Mouse (Mus musculus) CH12.LX (cell line): ENCODE measurements around the gene Rapgef4. TPM values are rescaled to one million over a fixed set of nuclear protein-coding genes. Genes with fewer than 3 reads are reported as not detected.

ENCODE experiments used
- DNase-seq: peaks from one replicate; pipeline ENCODE4 v3.0.0-alpha.2; 2013; ENCODE audit errors: extremely low read depth
- H3K27ac ChIP-seq: 2 replicates; pipeline ENCODE4 v1.5.1; 2012; ENCODE audit warnings: low read depth, mild to moderate bottlenecking, control low read depth, moderate library complexity; ENCODE audit not compliant: insufficient read depth
- H3K27me3 ChIP-seq: replicated peaks from 2 replicates; pipeline ENCODE3; 2012; ENCODE audit warnings: inconsistent platforms
- H3K36me3 ChIP-seq, 2 experiments: replicated peaks in 1 of 2; 2 replicates each; pipeline versions ENCODE3 to v1.6.1; 2012; ENCODE audit warnings: inconsistent platforms in 1 of 2, low read length in 1 of 2, mild to moderate bottlenecking in 1 of 2, mixed read lengths in 1 of 2, moderate library complexity in 1 of 2; ENCODE audit not compliant: control insufficient read depth in 1 of 2, insufficient read depth in 1 of 2
- H3K4me1 ChIP-seq, 2 experiments: 2 replicates each; pipeline ENCODE4 v1.6.1; 2012; ENCODE audit warnings: inconsistent platforms in 1 of 2, moderate library complexity in 1 of 2; ENCODE audit not compliant: insufficient read depth in 2 of 2, control insufficient read depth in 1 of 2
- H3K4me2 ChIP-seq: 2 replicates; pipeline ENCODE4 v1.6.1; 2012; ENCODE audit warnings: low read depth, mild to moderate bottlenecking, control low read depth; ENCODE audit not compliant: poor library complexity, insufficient read depth, severe bottlenecking
- H3K4me3 ChIP-seq, 3 experiments: fragments of 150-350 bp in 1 of 3; sonication (generic) in 1 of 3; replicated peaks in 1 of 3; 2 replicates each; pipeline versions ENCODE3 to v1.5.1; 2011 to 2012; ENCODE audit warnings: low read depth in 2 of 3, low read length in 2 of 3, mild to moderate bottlenecking in 2 of 3, moderate library complexity in 2 of 3, control low read depth in 1 of 3, improper control_type of control experiment in 1 of 3, inconsistent platforms in 1 of 3, mixed read lengths in 1 of 3; ENCODE audit not compliant: poor library complexity in 1 of 3
- H3K79me2 ChIP-seq: replicated peaks from 2 replicates; pipeline ENCODE4 v1.6.1; 2012; ENCODE audit warnings: mild to moderate bottlenecking, moderate library complexity; ENCODE audit not compliant: control insufficient read depth, poor library complexity, insufficient read depth, severe bottlenecking; ENCODE audit errors: extremely low read depth
- H3K9ac ChIP-seq: 2 replicates; pipeline ENCODE4 v1.6.1; 2012; ENCODE audit warnings: low read depth, mild to moderate bottlenecking, control low read depth, moderate library complexity; ENCODE audit not compliant: insufficient read depth
- H3K9me3 ChIP-seq: replicated peaks from 2 replicates; pipeline ENCODE3; 2012; ENCODE audit warnings: low read length, inconsistent platforms, mixed read lengths
- CHD1 ChIP-seq: IDR thresholded peaks from 2 replicates; pipeline ENCODE4 v1.6.1; 2012; ENCODE audit warnings: low read depth, low read length, improper control_type of control experiment, inconsistent platforms
- CHD2 ChIP-seq: IDR thresholded peaks from 2 replicates; pipeline ENCODE4 v1.6.1; 2011; ENCODE audit warnings: low read length, improper control_type of control experiment
- CTCF ChIP-seq, 2 experiments: IDR thresholded peaks in 1 of 2; conservative IDR thresholded peaks in 1 of 2; 2 replicates each; pipeline ENCODE4 v1.5.1; 2011 to 2012; ENCODE audit warnings: low read depth in 2 of 2, low read length in 2 of 2, improper control_type of control experiment in 1 of 2, inconsistent platforms in 1 of 2, mild to moderate bottlenecking in 1 of 2, moderate library complexity in 1 of 2
- E2F4 ChIP-seq: IDR thresholded peaks from 2 replicates; pipeline ENCODE4 v1.6.1; 2011; ENCODE audit warnings: low read depth, low read length, improper control_type of control experiment; ENCODE audit not compliant: insufficient replicate concordance
- ELF1 ChIP-seq: IDR thresholded peaks from 2 replicates; pipeline ENCODE4 v1.6.1; 2014; ENCODE audit warnings: low read depth, mild to moderate bottlenecking, inconsistent platforms, low read length, improper control_type of control experiment
- EP300 ChIP-seq: IDR thresholded peaks from 2 replicates; pipeline ENCODE4 v1.6.1; 2011; ENCODE audit warnings: low read length, improper control_type of control experiment
- ETS1 ChIP-seq: conservative IDR thresholded peaks from 2 replicates; pipeline ENCODE4 v1.6.1; 2012; ENCODE audit warnings: low read depth, mild to moderate bottlenecking, inconsistent platforms, low read length, improper control_type of control experiment, moderate library complexity
- GABPA ChIP-seq: IDR thresholded peaks from 2 replicates; pipeline ENCODE4 v1.6.1; 2012; ENCODE audit warnings: low read depth, low read length, improper control_type of control experiment, inconsistent platforms; ENCODE audit not compliant: insufficient replicate concordance
- HCFC1 ChIP-seq: IDR thresholded peaks from 2 replicates; pipeline ENCODE4 v1.6.1; 2012; ENCODE audit warnings: low read depth, mild to moderate bottlenecking, inconsistent platforms, low read length, improper control_type of control experiment
- IRF4 ChIP-seq: IDR thresholded peaks from 2 replicates; pipeline ENCODE4 v1.6.1; 2014; ENCODE audit warnings: low read depth, mild to moderate bottlenecking, inconsistent platforms, low read length, improper control_type of control experiment
- JUND ChIP-seq: conservative IDR thresholded peaks from 2 replicates; pipeline ENCODE4 v1.6.1; 2011; ENCODE audit warnings: low read depth, low read length, improper control_type of control experiment
- MAZ ChIP-seq: IDR thresholded peaks from 2 replicates; pipeline ENCODE4 v1.6.1; 2012; ENCODE audit warnings: low read depth, mild to moderate bottlenecking, inconsistent platforms, low read length, improper control_type of control experiment, moderate library complexity
- MXI1 ChIP-seq: IDR thresholded peaks from 2 replicates; pipeline ENCODE4 v1.6.1; 2011; ENCODE audit warnings: mild to moderate bottlenecking, low read depth, low read length, improper control_type of control experiment
- NRF1 ChIP-seq: IDR thresholded peaks from 2 replicates; pipeline ENCODE4 v1.6.1; 2014; ENCODE audit warnings: low read depth, mild to moderate bottlenecking, inconsistent platforms, low read length, improper control_type of control experiment, moderate library complexity
- PAX5 ChIP-seq: IDR thresholded peaks from 2 replicates; pipeline ENCODE4 v1.6.1; 2012; ENCODE audit warnings: low read length, inconsistent platforms, mixed read lengths
- POLR2AphosphoS2 ChIP-seq: IDR thresholded peaks from 2 replicates; pipeline ENCODE4 v1.6.1; 2011; ENCODE audit warnings: low read depth, low read length, improper control_type of control experiment
- RAD21 ChIP-seq: IDR thresholded peaks from 2 replicates; pipeline ENCODE4 v1.6.1; 2011; ENCODE audit warnings: low read depth, mild to moderate bottlenecking, low read length, improper control_type of control experiment, moderate library complexity
- SIN3A ChIP-seq: IDR thresholded peaks from 2 replicates; pipeline ENCODE4 v1.6.1; 2012; ENCODE audit warnings: low read length, improper control_type of control experiment, inconsistent platforms
- SMC3 ChIP-seq: IDR thresholded peaks from 2 replicates; pipeline ENCODE4 v1.6.1; 2011; ENCODE audit warnings: low read depth, low read length, improper control_type of control experiment
- UBTF ChIP-seq: IDR thresholded peaks from 2 replicates; pipeline ENCODE4 v1.6.1; 2012; ENCODE audit warnings: low read depth, mild to moderate bottlenecking, inconsistent platforms, low read length, improper control_type of control experiment, moderate library complexity
- ZC3H11A ChIP-seq: IDR thresholded peaks from 2 replicates; pipeline ENCODE4 v1.6.1; 2012; ENCODE audit warnings: low read depth, mild to moderate bottlenecking, inconsistent platforms, low read length, improper control_type of control experiment
- ZKSCAN1 ChIP-seq: IDR thresholded peaks from 2 replicates; pipeline ENCODE4 v1.6.1; 2012; ENCODE audit warnings: low read depth, inconsistent platforms, low read length, improper control_type of control experiment, borderline replicate concordance
- ZMIZ1 ChIP-seq: IDR thresholded peaks from 2 replicates; pipeline ENCODE4 v1.6.1; 2012; ENCODE audit warnings: low read depth, mild to moderate bottlenecking, inconsistent platforms, low read length, improper control_type of control experiment
- ZNF384 ChIP-seq: IDR thresholded peaks from 2 replicates; pipeline ENCODE4 v1.6.1; 2012; ENCODE audit warnings: low read depth, low read length, improper control_type of control experiment, inconsistent platforms
- dilution Hi-C: fragments of 300-500 bp; cut with MboI; formaldehyde crosslinking; loops from 2 replicates; pipeline ENCODE4 v1.14.3; 2020; ENCODE audit warnings: low sequenced_read_pairs; ENCODE audit not compliant: extremely low pct_unique_long_range_greater_than_20kb, extremely low pct_ligation_motif_present
- in situ Hi-C: fragments of 300-500 bp; cut with MboI; formaldehyde crosslinking; loops from 3 replicates; pipeline ENCODE4 v1.14.3; 2019; ENCODE audit warnings: low sequenced_read_pairs, low pct_ligation_motif_present, low pct_unique_long_range_greater_than_20kb, mixed read lengths
- polyA plus RNA-seq: library from polyadenylated mRNA; unstranded; fragments of >175 nt; gene quantifications from 2 replicates; pipeline ENCODE4 v1.2.1, GENCODE M21; 2012; ENCODE audit warnings: low read depth; ENCODE audit not compliant: insufficient read length
- total RNA-seq, 2 experiments: library from RNA; depleted of rRNA; stranded (reverse); fragments of 300-350 nt in 1 of 2; fragments of >200 nt in 1 of 2; gene quantifications; 2 replicates each; pipeline ENCODE4 v1.2.3; 2012 to 2014

Rapgef4 gene
- total and polyA plus RNA-seq, 3 experiments = 0.12 to 0.13 TPM; not detected in 1

DNA sequence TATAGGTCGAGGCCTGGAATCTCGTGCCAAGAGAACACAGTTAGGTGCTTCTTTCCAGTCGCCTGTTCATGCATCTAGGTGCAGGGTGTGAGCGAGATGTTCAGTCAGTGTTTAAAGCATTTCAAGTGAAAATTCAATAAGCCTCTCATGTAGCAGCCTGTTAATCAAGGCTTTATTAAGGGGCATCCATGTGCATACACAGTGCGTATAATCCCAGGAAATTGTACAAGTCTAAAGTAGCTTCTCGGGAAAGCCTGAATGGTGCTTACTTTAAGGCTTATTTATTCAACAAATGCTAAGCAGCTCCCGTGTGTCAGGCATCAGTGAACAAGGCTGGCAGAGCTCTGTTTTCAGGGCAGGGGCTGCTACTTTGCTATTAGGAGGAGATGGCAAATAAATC is 69.4 kb downstream of the Rapgef4 start:
- DNase-seq = no peak
- in situ Hi-C loops = no loop called here
- Histone ChIP-seq H3K4me2 (no peak overlapping the region), H3K4me3 (no peak overlapping the region), H3K9me3 (no peaks in the 10 kb centered on the region), H3K4me1 (peaks cover 0 to 8% of the 10 kb centered on the region in 2 experiments; a peak in 2 of 4 replicates), H3K79me2 (no peaks in the 10 kb centered on the region), H3K27ac (no peak overlapping the region), H3K36me3 (no peaks in the 10 kb centered on the region), H3K27me3 (no peaks in the 10 kb centered on the region), H3K9ac (no peak overlapping the region)
- dilution Hi-C loops = no loop called here
- TF ChIP-seq ZMIZ1 (no peak), MXI1 (no peak), CTCF (conservative IDR thresholded peaks at IDR 0.05 in 1 of 2, IDR thresholded peaks at IDR 0.05 in 1 of 2; ENCODE audit: low read depth in 2 of 2, low read length in 2 of 2) (no peak)

DNA sequence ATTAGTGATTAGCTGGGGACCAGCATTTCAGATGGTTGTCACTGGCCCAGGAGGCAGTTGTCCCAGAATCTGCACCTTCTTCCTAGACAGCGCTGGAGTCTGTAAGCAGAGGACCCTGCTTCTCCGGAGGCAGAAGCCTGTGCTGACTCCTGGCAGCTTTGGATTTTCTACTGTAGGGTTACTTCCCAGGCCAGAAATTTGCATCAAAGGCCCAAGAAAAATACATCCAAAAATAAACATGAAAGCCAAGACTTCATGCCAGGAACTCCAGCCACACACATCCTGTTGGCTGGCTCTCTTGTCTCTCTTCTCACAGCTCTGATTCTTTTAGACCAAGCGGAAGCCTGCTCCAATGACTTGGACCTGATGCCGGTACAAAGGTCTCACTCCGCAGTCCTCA is 73.2 kb downstream of the Rapgef4 start:
- DNase-seq = no peak
- dilution Hi-C loops (no loop called here), in situ Hi-C loops (no loop called here)
- Histone ChIP-seq H3K4me2 (peak overlapping the region; percentile 68), H3K4me1 (peaks cover 0 to 8% of the 10 kb centered on the region in 2 experiments; a peak in 2 of 4 replicates), H3K27me3 (no peaks in the 10 kb centered on the region), H3K9ac (no peak overlapping the region), H3K4me3 (peak overlapping the region in 1 of 3 experiments; percentile 25), H3K79me2 (no peaks in the 10 kb centered on the region), H3K9me3 (no peaks in the 10 kb centered on the region), H3K36me3 (no peaks in the 10 kb centered on the region), H3K27ac (no peak overlapping the region)
- TF ChIP-seq MAZ (no peak), IRF4 (no peak), UBTF (no peak), RAD21 (no peak), PAX5 (no peak), NRF1 (no peak), POLR2AphosphoS2 (no peak), ZNF384 (no peak)

- Histone ChIP-seq H3K79me2 (no peaks in the 10 kb centered on the region), H3K27me3 (no peaks in the 10 kb centered on the region), H3K9me3 (no peaks in the 10 kb centered on the region), H3K36me3 (no peaks in the 10 kb centered on the region), H3K4me1 (peaks cover 0 to 8% of the 10 kb centered on the region in 2 experiments; a peak in 2 of 4 replicates), H3K9ac (no peak overlapping the region), H3K4me3 (no peak overlapping the region), H3K4me2 (no peak overlapping the region), H3K27ac (no peak overlapping the region)
- in situ Hi-C loops (no loop called here), dilution Hi-C loops (no loop called here)
- DNase-seq = no peak
- TF ChIP-seq JUND = no peak
- no peak for TF ChIP-seq CHD2
- TF ChIP-seq ELF1 = no peak
- TF ChIP-seq SMC3 = no peak
- TF ChIP-seq ETS1 = no peak
- no peak for TF ChIP-seq SIN3A
- TF ChIP-seq HCFC1 = no peak
- TF ChIP-seq MXI1 = no peak
- no peak for TF ChIP-seq UBTF
- TF ChIP-seq RAD21 = no peak
- no peak for TF ChIP-seq E2F4
- no peak for TF ChIP-seq GABPA
- TF ChIP-seq EP300 = no peak
- TF ChIP-seq ZC3H11A = no peak
- no peak for TF ChIP-seq ZKSCAN1
- no peak for TF ChIP-seq CHD1
These were observed 73.7 kb downstream of the Rapgef4 start for GRCm38 (mm10) chr2:72054736-72055135.
